ENCODE assay signal across 17 mouse cellular contexts in the genomic region with DNA sequence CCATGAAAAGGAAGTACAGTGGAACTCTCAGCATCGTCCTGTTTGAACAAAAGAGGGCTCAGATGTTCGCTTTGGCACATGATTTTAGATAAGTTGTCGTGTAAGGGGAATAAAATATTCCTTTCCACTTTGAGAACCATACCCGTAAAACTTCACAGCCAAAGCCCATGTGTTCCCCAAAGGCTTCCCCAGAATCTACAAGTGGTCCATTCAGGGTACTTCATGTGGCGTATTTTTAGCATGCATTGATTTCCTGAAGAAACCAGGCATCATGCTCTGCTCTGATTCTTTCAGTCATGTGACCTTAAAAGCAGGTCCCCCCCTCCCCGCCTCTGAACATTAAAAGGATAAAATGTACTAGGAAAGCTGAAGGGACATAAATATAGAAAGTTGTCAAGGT.
"Had no signal": no experiment of that assay in that cellular context is flagged by ENCODE, and none has a peak within 500 bp of the region (broad histone marks: within the 10 kb centered on the region; RNA-seq: fewer than 3 reads in every experiment).

No protein-coding gene starts in this region.

- H3K27ac ChIP-seq: liver, embryonic 15.5 days; lung, embryonic 15.5 days; macrophage; midbrain, embryonic 12.5 days; neural tube, embryonic 12.5 days; stomach, embryonic 15.5 days; stomach, postnatal 0 days had no signal

- ATAC-seq: liver, postnatal 0 days; lung, postnatal 0 days had no signal

- H3K4me2 ChIP-seq: liver, embryonic 15.5 days; lung, embryonic 15.5 days; midbrain, embryonic 12.5 days; neural tube, embryonic 12.5 days; stomach, embryonic 15.5 days had no signal

- H3K27me3 ChIP-seq: liver, embryonic 15.5 days; lung, embryonic 15.5 days; megakaryocyte, embryonic 14.5 days; midbrain, embryonic 12.5 days; neural tube, embryonic 12.5 days; stomach, embryonic 15.5 days had no signal

- H3K4me1 ChIP-seq: liver, embryonic 15.5 days; lung, embryonic 15.5 days; megakaryocyte, embryonic 14.5 days; neural tube, embryonic 12.5 days; stomach, embryonic 15.5 days had no signal

- H3K9ac ChIP-seq: liver, embryonic 15.5 days; liver, postnatal 0 days; lung, embryonic 15.5 days; midbrain, embryonic 12.5 days; neural tube, embryonic 12.5 days; stomach, embryonic 15.5 days had no signal

- H3K36me3 ChIP-seq: liver, embryonic 15.5 days; lung, embryonic 15.5 days; midbrain, embryonic 12.5 days; neural tube, embryonic 12.5 days; stomach, embryonic 15.5 days had no signal

- DNase-seq: liver, postnatal 0 days; lung, adult 2 months; lung, postnatal 14 days; lung, postnatal 36 days; right cerebral cortex, postnatal 14 days; thymus, adult 2 months; thymus, postnatal 25 days; thymus, postnatal 4 days had no signal

- H3K4me3 ChIP-seq: liver, embryonic 15.5 days; lung, embryonic 15.5 days; megakaryocyte, embryonic 14.5 days; midbrain, embryonic 12.5 days; neural tube, embryonic 12.5 days; stomach, embryonic 15.5 days had no signal

- H3K9me3 ChIP-seq: liver, embryonic 15.5 days; lung, embryonic 15.5 days; megakaryocyte, embryonic 14.5 days; midbrain, embryonic 12.5 days; neural tube, embryonic 12.5 days; stomach, embryonic 15.5 days had no signal
